In genomic region chr9:102403086-102404021, GRCm38 (mm10) we compare ENCODE assay signal across 8 mouse cellular contexts. TPM values are rescaled to one million over a fixed set of nuclear protein-coding genes. Genes with fewer than 3 reads are reported as not detected.
DNase-seq lines count a peak whose midpoint lies in the region; ATAC-seq and TF ChIP-seq lines count a peak whose summit lies in the region.

No protein-coding gene starts in this region.

- no peak for TF ChIP-seq POLR2A in heart, adult 2 months (IDR thresholded peaks at IDR 0.05; ENCODE audit: insufficient read depth, low read depth, low read length)
- no peak for TF ChIP-seq POLR2A in limb, embryonic 14.5 days (IDR thresholded peaks at IDR 0.05; ENCODE audit: borderline replicate concordance, extremely low read depth, insufficient read depth, insufficient read length)

- H3K4me3 ChIP-seq in embryonic facial prominence, embryonic 12.5 days: no peak overlapping the region
- H3K4me3 ChIP-seq in heart, adult 2 months: no peak overlapping the region
- H3K4me3 ChIP-seq in kidney, embryonic 16.5 days (ENCODE audit: low read length): no peak overlapping the region
- no peak overlapping the region for H3K4me3 ChIP-seq in limb, embryonic 14.5 days (replicated peaks; ENCODE audit: low read length)
- no peak overlapping the region for H3K4me3 ChIP-seq in neural tube, embryonic 11.5 days (ENCODE audit: low read depth, low read length)

- no peaks in the 10 kb centered on the region for H3K4me1 ChIP-seq in embryonic facial prominence, embryonic 12.5 days
- H3K4me1 ChIP-seq in heart, adult 2 months (ENCODE audit: control insufficient read depth, insufficient read depth, low read length): peaks cover 3% of the 10 kb centered on the region; the same call in 1 of the 2 replicates
- H3K4me1 ChIP-seq in kidney, embryonic 16.5 days (ENCODE audit: insufficient read depth, low read length): no peaks in the 10 kb centered on the region
- no peaks in the 10 kb centered on the region for H3K4me1 ChIP-seq in limb, embryonic 14.5 days (ENCODE audit: control insufficient read depth, insufficient read depth, low read length)
- no peaks in the 10 kb centered on the region for H3K4me1 ChIP-seq in neural tube, embryonic 11.5 days (ENCODE audit: control insufficient read depth, insufficient read depth, low read length)

- H3K27me3 ChIP-seq in embryonic facial prominence, embryonic 12.5 days: peaks cover 6% of the 10 kb centered on the region; the same call in 1 of the 2 replicates
- no peaks in the 10 kb centered on the region for H3K27me3 ChIP-seq in heart, adult 2 months (ENCODE audit: control insufficient read depth, insufficient read depth, low read length)
- H3K27me3 ChIP-seq in kidney, embryonic 16.5 days (ENCODE audit: insufficient read depth, low read length): peaks cover 3% of the 10 kb centered on the region; the same call in 1 of the 2 replicates
- H3K27me3 ChIP-seq in limb, embryonic 14.5 days (ENCODE audit: control insufficient read depth, insufficient read depth, low read length): no peaks in the 10 kb centered on the region
- H3K27me3 ChIP-seq in neural tube, embryonic 11.5 days (ENCODE audit: control insufficient read depth, insufficient read depth, low read length): no peaks in the 10 kb centered on the region

- no peaks in the 10 kb centered on the region for H3K36me3 ChIP-seq in embryonic facial prominence, embryonic 12.5 days
- H3K36me3 ChIP-seq in heart, adult 2 months (ENCODE audit: control insufficient read depth, insufficient read depth, low read length): no peaks in the 10 kb centered on the region
- no peaks in the 10 kb centered on the region for H3K36me3 ChIP-seq in kidney, embryonic 16.5 days (ENCODE audit: insufficient read depth, low read length)
- H3K36me3 ChIP-seq in limb, embryonic 14.5 days (ENCODE audit: control insufficient read depth, insufficient read depth, low read length): no peaks in the 10 kb centered on the region
- no peaks in the 10 kb centered on the region for H3K36me3 ChIP-seq in neural tube, embryonic 11.5 days (ENCODE audit: control insufficient read depth, insufficient read depth, low read length)

- H3K9ac ChIP-seq in embryonic facial prominence, embryonic 12.5 days: no peak overlapping the region
- no peak overlapping the region for H3K9ac ChIP-seq in heart, adult 2 months (ENCODE audit: low read depth, low read length)
- H3K9ac ChIP-seq in kidney, embryonic 16.5 days (replicated peaks; ENCODE audit: low read length): no peak overlapping the region
- no peak overlapping the region for H3K9ac ChIP-seq in limb, embryonic 14.5 days (ENCODE audit: low read depth, low read length, severe bottlenecking)
- H3K9ac ChIP-seq in neural tube, embryonic 11.5 days (ENCODE audit: low read length): no peak overlapping the region

- TF ChIP-seq EP300 in heart, adult 2 months (IDR thresholded peaks at IDR 0.05; ENCODE audit: insufficient read depth, low read depth, low read length): no peak

- intact Hi-C loops in heart, adult 2 months (cut with DNase I): loop anchor here (1.0 to 5.0 kb wide), 3 partner anchors 89 to 142 kb away; no protein-coding TSS in a partner anchor

- H3K9me3 ChIP-seq in embryonic facial prominence, embryonic 12.5 days: no peaks in the 10 kb centered on the region
- H3K9me3 ChIP-seq in kidney, embryonic 16.5 days (ENCODE audit: low read length): no peaks in the 10 kb centered on the region
- H3K9me3 ChIP-seq in limb, embryonic 14.5 days (ENCODE audit: control insufficient read depth, low read length): no peaks in the 10 kb centered on the region
- H3K9me3 ChIP-seq in neural tube, embryonic 11.5 days (ENCODE audit: control insufficient read depth, low read length): no peaks in the 10 kb centered on the region

- 0 out of 2 replicates have a peak, but pooled peaks have one; percentile 45 for ATAC-seq in embryonic facial prominence, embryonic 12.5 days (ENCODE audit: insufficient number of reproducible peaks, insufficient read depth, low FRiP score, low TSS enrichment)
- ATAC-seq in kidney, embryonic 16.5 days (ENCODE audit: low FRiP score, low TSS enrichment): peak; percentile 49; the same call in 1 of the 2 replicates
- no peak; the same call in 1 of the 2 replicates for ATAC-seq in limb, embryonic 14.5 days (ENCODE audit: low FRiP score, low read depth)
- ATAC-seq in neural tube, embryonic 11.5 days (ENCODE audit: insufficient read depth, low FRiP score, low TSS enrichment): peak; percentile 65; the same call in 1 of the 2 replicates

- no peak overlapping the region for H3K27ac ChIP-seq in embryonic facial prominence, embryonic 12.5 days
- no peak overlapping the region for H3K27ac ChIP-seq in heart, adult 2 months
- H3K27ac ChIP-seq in kidney, embryonic 16.5 days (ENCODE audit: low read length): no peak overlapping the region
- no peak overlapping the region for H3K27ac ChIP-seq in limb, embryonic 14.5 days (replicated peaks; ENCODE audit: low read depth, low read length)
- H3K27ac ChIP-seq in neural tube, embryonic 11.5 days (ENCODE audit: low read depth, low read length): no peak overlapping the region

- H3K79me2 ChIP-seq in heart, adult 2 months (replicated peaks; ENCODE audit: control insufficient read depth, insufficient read depth, low read length): no peaks in the 10 kb centered on the region

- H3K4me2 ChIP-seq in embryonic facial prominence, embryonic 12.5 days (replicated peaks): no peak overlapping the region
- H3K4me2 ChIP-seq in kidney, embryonic 16.5 days (replicated peaks; ENCODE audit: low read depth, low read length): no peak overlapping the region
- H3K4me2 ChIP-seq in limb, embryonic 14.5 days (replicated peaks; ENCODE audit: low read depth, low read length, severe bottlenecking): no peak overlapping the region
- H3K4me2 ChIP-seq in neural tube, embryonic 11.5 days (ENCODE audit: low read depth): no peak overlapping the region

- peak; percentile 82 for TF ChIP-seq CTCF in heart, adult 2 months (IDR thresholded peaks at IDR 0.05)

- WGBS in embryonic facial prominence, embryonic 12.5 days: 29% methylated on average over 18 of the region's 18 CpGs
- 25% methylated on average over 18 of the region's 18 CpGs for WGBS in heart, adult 2 months
- 33% methylated on average over 18 of the region's 18 CpGs for WGBS in kidney, embryonic 16.5 days
- WGBS in limb, embryonic 14.5 days: 27% methylated on average over 18 of the region's 18 CpGs
- 28% methylated on average over 18 of the region's 18 CpGs for WGBS in neural tube, embryonic 11.5 days

- DNase-seq in 3134 (ENCODE audit: extremely low read depth, insufficient read length, low spot score) (peak; percentile 71), adipocyte (ENCODE audit: low spot score) (no peak)
- DNase-seq in adrenal gland, adult 2 months: peak; percentile 66
- peak; percentile 46 to 49 for DNase-seq in heart, adult 2 months
- peak; percentile 9 for DNase-seq in limb, embryonic 14.5 days (ENCODE audit: low spot score)
- DNase-seq in neural tube, embryonic 11.5 days (ENCODE audit: low spot score): peak; percentile 56

RNA-seq across cellular contexts. Expression of gene Ephb1, which starts 48.9 kb away (rescaled TPM):
- 1 to 10 TPM; 2.2 TPM for total RNA-seq in adrenal gland, adult 2 months (2021)
- 1.8 TPM in 2 replicates for polyA plus RNA-seq in adrenal gland, adult 2 months (2012; rRNA removed)
- 6.0 and 6.5 TPM in 2 replicates for polyA plus RNA-seq in embryonic facial prominence, embryonic 12.5 days (2016; fragmentation: Nextera tagmentation; extraction: Ambion mirVana)
- 10 to 100 TPM; 21.2 to 23.3 TPM for total RNA-seq in heart, adult 2 months (2021)
- 2.8 and 3.1 TPM in 2 replicates for polyA plus RNA-seq in heart, adult 2 months (2012; rRNA removed)
- polyA plus RNA-seq in kidney, embryonic 16.5 days (2015; fragmentation: Nextera tagmentation; extraction: Ambion mirVana): 4.1 and 4.4 TPM in 2 replicates
- polyA plus RNA-seq in limb, embryonic 14.5 days (2012; rRNA removed): 4.1 and 4.4 TPM in 2 replicates
- polyA plus RNA-seq in limb, embryonic 14.5 days (2014; fragmentation: Nextera tagmentation; extraction: Ambion mirVana): 4.1 and 4.2 TPM in 2 replicates
- polyA plus RNA-seq in neural tube, embryonic 11.5 days (2014; fragmentation: Nextera tagmentation; extraction: Ambion mirVana): 11.2 and 11.5 TPM in 2 replicates
